Mouse (Mus musculus): ENCODE measurements around the gene Gm3317. TPM values are rescaled to one million over a fixed set of nuclear protein-coding genes. Genes with fewer than 3 reads are reported as not detected.
"Not testable (repeated sequence)": the region's sequence is repeated elsewhere in the genome, so short reads cannot be mapped to it uniquely, and the experiment has no call there.

Gm3317 gene
- not detected in 2 replicates for polyA plus RNA-seq (2012)

DNA sequence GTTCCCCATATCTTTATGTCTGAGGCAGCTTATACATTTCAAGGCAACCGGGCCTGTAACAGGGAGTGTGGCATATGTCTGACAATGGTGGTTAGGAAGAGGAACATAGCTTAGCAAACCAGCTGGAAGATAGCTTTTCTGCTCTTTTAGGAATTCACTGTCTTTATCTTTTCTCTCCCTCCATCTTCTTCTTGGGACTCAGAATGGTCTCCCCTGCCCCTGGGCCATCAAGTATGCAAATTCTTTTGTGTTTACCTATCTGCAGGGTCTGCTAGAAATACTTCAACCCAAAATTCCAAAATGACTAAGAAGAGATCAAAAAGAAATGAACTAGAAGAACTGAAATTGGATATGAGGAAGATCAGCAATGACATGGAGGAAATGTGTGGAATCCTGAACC, at the start of gene Gm3317:
TSS of gene Gm3317 (plus strand) at position 301 of the 400 bp plus-strand sequence.
- TF ChIP-seq GATA1 (IDR thresholded peaks at IDR 0.05; ENCODE audit: low read length): not testable (repeated sequence)

DNA sequence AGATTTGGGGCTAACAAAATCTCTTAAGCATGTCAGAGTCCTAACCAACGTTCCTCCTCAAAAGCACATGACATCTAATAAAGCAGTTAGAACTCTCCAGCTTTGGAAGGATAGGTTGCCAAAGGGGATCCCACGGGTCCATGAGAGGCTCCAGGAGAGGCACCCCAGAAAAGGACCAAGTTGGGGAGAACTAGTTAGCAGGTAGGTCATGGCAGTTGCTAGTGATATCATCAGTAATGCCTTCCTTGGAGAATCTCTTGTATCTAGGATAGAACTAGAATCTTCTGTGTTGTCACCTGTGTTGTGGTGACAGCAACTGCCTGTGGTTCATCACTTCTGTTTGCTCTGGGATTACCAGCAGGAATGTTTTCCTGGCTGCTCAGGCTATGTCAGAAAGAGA, 33.1 kb upstream of the Gm3317 start, which contains the start of gene Gm8279:
TSS of gene Gm8279 (plus strand) at position 301 of the 400 bp plus-strand sequence.
- not testable (repeated sequence) for TF ChIP-seq GATA1 (IDR thresholded peaks at IDR 0.05; ENCODE audit: low read length)

DNA sequence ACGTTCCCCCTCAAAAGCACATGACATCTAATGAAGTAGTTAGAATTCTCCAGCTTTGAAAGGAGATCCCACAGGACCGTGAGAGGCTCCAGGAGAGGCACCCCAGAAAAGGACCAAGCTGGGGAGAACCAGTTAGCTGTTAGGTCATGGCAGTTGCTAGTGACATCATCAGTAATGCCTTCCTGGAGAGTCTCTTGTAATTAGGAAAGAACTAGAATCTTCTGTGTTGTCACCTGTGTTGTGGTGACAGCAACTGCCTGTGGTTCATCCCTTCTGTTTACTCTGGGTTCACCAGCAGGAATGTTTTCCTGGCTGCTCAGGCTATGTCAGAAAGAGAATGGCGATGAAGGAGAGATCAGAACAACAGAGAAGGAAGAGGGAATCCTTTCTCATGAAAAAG, 21.2 kb downstream of the Gm3317 start, which contains the start of gene Gm8271:
TSS of gene Gm8271 (plus strand) at position 301 of the 400 bp plus-strand sequence.
- TF ChIP-seq GATA1 (IDR thresholded peaks at IDR 0.05; ENCODE audit: low read length): not testable (repeated sequence)

Other genes with a start within 250 kb of the Gm3317 start
- gene Gm8297, start 180.6 kb upstream of the Gm3317 start, polyA plus RNA-seq (2012): not detected in 2 replicates
- gene Gm3298, start 148.6 kb upstream of the Gm3317 start, polyA plus RNA-seq (2012): not detected in 2 replicates
- not detected in 2 replicates for gene 4930555G01Rik, start 113.9 kb upstream of the Gm3317 start, polyA plus RNA-seq (2012)
- not detected in 2 replicates for gene Gm8281, start 93.5 kb upstream of the Gm3317 start, polyA plus RNA-seq (2012)
- not detected in 2 replicates for gene Gm8279, start 33.0 kb upstream of the Gm3317 start, polyA plus RNA-seq (2012)
- gene Gm8271, start 21.3 kb downstream of the Gm3317 start, polyA plus RNA-seq (2012): not detected in 2 replicates
- gene Gm3526, start 96.0 kb downstream of the Gm3317 start, polyA plus RNA-seq (2012): not detected in 2 replicates
- gene Gm3542, start 170.4 kb downstream of the Gm3317 start, polyA plus RNA-seq (2012): not detected in 2 replicates
- gene Gm3500, start 224.5 kb downstream of the Gm3317 start, polyA plus RNA-seq (2012): not detected in 2 replicates